Mouse (Mus musculus) heart, embryonic 11.5 days (tissue): ENCODE data around the gene Mus81. TPM values are rescaled to one million over a fixed set of nuclear protein-coding genes. Genes with fewer than 3 reads are reported as not detected.

Source experiments
- ATAC-seq: fragments of 200-750 bp; cut with Nextera tagmentation; replicated peaks from 2 replicates; pipeline ENCODE4 v1.8.0; 2017; ENCODE audit warnings: moderate library complexity; ENCODE audit not compliant: insufficient number of reproducible peaks, low FRiP score, low TSS enrichment
- H3K27ac ChIP-seq: fragments of 300-500 bp; sonication (generic); 2 replicates; pipeline ENCODE4 v1.5.1; 2014; ENCODE audit warnings: mild to moderate bottlenecking, low read depth, low read length
- H3K27me3 ChIP-seq: fragments of 300-500 bp; sonication (generic); 2 replicates; pipeline ENCODE4 v1.6.1; 2014; ENCODE audit warnings: mild to moderate bottlenecking, low read length, mixed read lengths; ENCODE audit not compliant: control insufficient read depth, insufficient read depth
- H3K36me3 ChIP-seq: fragments of 300-500 bp; sonication (generic); 2 replicates; pipeline ENCODE4 v1.6.1; 2014; ENCODE audit warnings: mild to moderate bottlenecking, low read length, moderate library complexity, mixed read lengths; ENCODE audit not compliant: control insufficient read depth, insufficient read depth
- H3K4me1 ChIP-seq: fragments of 300-500 bp; sonication (generic); 2 replicates; pipeline ENCODE4 v1.6.1; 2014; ENCODE audit warnings: low read length; ENCODE audit not compliant: control insufficient read depth, insufficient read depth
- H3K4me2 ChIP-seq: fragments of 300-500 bp; sonication (generic); 2 replicates; pipeline ENCODE4 v1.6.1; 2014; ENCODE audit warnings: mild to moderate bottlenecking, moderate library complexity
- H3K4me3 ChIP-seq: fragments of 300-500 bp; sonication (generic); 2 replicates; pipeline ENCODE4 v1.5.1; 2014; ENCODE audit warnings: low read depth, low read length
- H3K9ac ChIP-seq: fragments of 300-500 bp; sonication (generic); 2 replicates; pipeline ENCODE4 v1.6.1; 2014; ENCODE audit warnings: mild to moderate bottlenecking, low read depth, low read length, moderate library complexity
- H3K9me3 ChIP-seq: fragments of 300-500 bp; sonication (generic); replicated peaks from 2 replicates; pipeline ENCODE4 v1.6.1; 2016; ENCODE audit warnings: low read length; ENCODE audit not compliant: control insufficient read depth
- WGBS: fragments of 180-500 bp; shearing (Covaris S2); extraction: QIAGEN DNeasy Blood & Tissue Kit; methylation state at CpG from one replicate; pipeline ENCODE4 v1.1.7; 2014; ENCODE audit not compliant: insufficient replicate concordance; 5-methylcytosine and 5-hydroxymethylcytosine counted together
- polyA plus RNA-seq: library from polyadenylated mRNA; unstranded; fragments of >200 nt; fragmentation: Nextera tagmentation; extraction: Ambion mirVana; gene quantifications from 2 replicates; pipeline ENCODE4 v1.2.1, GENCODE M21; 2014

Mus81 gene
- polyA plus RNA-seq, 1 experiment from 2014 or later = 32.2 TPM

- peak within 1 kb of the TSS; percentile 100 for H3K4me2 ChIP-seq
- H3K36me3 ChIP-seq = no peaks in the 10 kb centered on the region
- H3K27ac ChIP-seq = peak within 1 kb of the TSS; percentile 94
- H3K9ac ChIP-seq = peak within 1 kb of the TSS; percentile 95
- H3K4me1 ChIP-seq = peaks cover 25% of the 10 kb centered on the region
- WGBS = 14% methylated on average over 14 of the region's 14 CpGs
- ATAC-seq = no peak
- H3K4me3 ChIP-seq = peak within 1 kb of the TSS; percentile 87
- H3K9me3 ChIP-seq = no peaks in the 10 kb centered on the region
- no peaks in the 10 kb centered on the region for H3K27me3 ChIP-seq
Measured at GRCm38 (mm10) chr19:5457746-5458442, 30.3 kb downstream of the Mus81 start, which contains the start of gene Ccdc85b. Gene Ccdc85b (minus strand): TSS chr19:5457894.

- H3K27ac ChIP-seq = peak overlapping the region; percentile 94
- no peaks in the 10 kb centered on the region for H3K36me3 ChIP-seq
- peak; percentile 87 for ATAC-seq
- peaks cover 25% of the 10 kb centered on the region for H3K4me1 ChIP-seq
- peak overlapping the region; percentile 87 for H3K4me3 ChIP-seq
- no peaks in the 10 kb centered on the region for H3K9me3 ChIP-seq
- WGBS = 1% methylated on average over 64 of the region's 70 CpGs
- H3K27me3 ChIP-seq = no peaks in the 10 kb centered on the region
- H3K4me2 ChIP-seq = peak overlapping the region; percentile 100
- peak overlapping the region; percentile 95 for H3K9ac ChIP-seq
Measured at GRCm38 (mm10) chr19:5456922-5457745, 31.1 kb downstream of the Mus81 start.

GRCm38 (mm10) chr19:5456241-5456921, 31.8 kb downstream of the Mus81 start:
- ATAC-seq = no peak
- Histone ChIP-seq H3K4me3 (peak overlapping the region; percentile 87), H3K27me3 (no peaks in the 10 kb centered on the region), H3K9me3 (no peaks in the 10 kb centered on the region), H3K4me1 (peaks cover 25% of the 10 kb centered on the region), H3K27ac (peak overlapping the region; percentile 94), H3K9ac (peak overlapping the region; percentile 95), H3K4me2 (peak overlapping the region; percentile 100), H3K36me3 (no peaks in the 10 kb centered on the region)
- WGBS = 3% methylated on average over 26 of the region's 26 CpGs

- Histone ChIP-seq H3K27me3 (peaks cover under 1% of the 10 kb centered on the region; the same call in 1 of the 2 replicates), H3K4me2 (peak overlapping the region; percentile 100), H3K4me3 (peak overlapping the region; percentile 87), H3K36me3 (no peaks in the 10 kb centered on the region), H3K9ac (peak overlapping the region; percentile 95), H3K27ac (peak overlapping the region; percentile 94; the same call in 1 of the 2 replicates), H3K9me3 (no peaks in the 10 kb centered on the region), H3K4me1 (peaks cover 19% of the 10 kb centered on the region)
- ATAC-seq = no peak
- WGBS = 52% methylated on average over 8 of the region's 8 CpGs
Measured at GRCm38 (mm10) chr19:5455568-5455967, 32.6 kb downstream of the Mus81 start.

GRCm38 (mm10) chr19:5455037-5455436, 33.2 kb downstream of the Mus81 start:
- Histone ChIP-seq H3K27ac (no peak overlapping the region), H3K27me3 (peaks cover 5% of the 10 kb centered on the region; the same call in 1 of the 2 replicates), H3K4me2 (peak overlapping the region; percentile 100), H3K36me3 (no peaks in the 10 kb centered on the region), H3K4me3 (peak overlapping the region; percentile 87), H3K9me3 (no peaks in the 10 kb centered on the region), H3K4me1 (peaks cover 21% of the 10 kb centered on the region), H3K9ac (peak overlapping the region; percentile 95; the same call in 1 of the 2 replicates)
- no peak for ATAC-seq
- 59% methylated on average over 12 of the region's 12 CpGs for WGBS

- peaks cover 36% of the 10 kb centered on the region for H3K4me1 ChIP-seq
- H3K36me3 ChIP-seq = no peaks in the 10 kb centered on the region
- 70% methylated on average over 6 of the region's 6 CpGs for WGBS
- no peak overlapping the region for H3K27ac ChIP-seq
- H3K4me3 ChIP-seq = no peak overlapping the region
- H3K9me3 ChIP-seq = no peaks in the 10 kb centered on the region
- no peak overlapping the region for H3K9ac ChIP-seq
- no peak overlapping the region for H3K4me2 ChIP-seq
- H3K27me3 ChIP-seq = peaks cover 35% of the 10 kb centered on the region
- no peak for ATAC-seq
Measured at GRCm38 (mm10) chr19:5451766-5452165, 36.4 kb downstream of the Mus81 start.

GRCm38 (mm10) chr19:5449673-5450072, 38.5 kb downstream of the Mus81 start:
- Histone ChIP-seq H3K27ac (no peak overlapping the region), H3K4me1 (peaks cover 21% of the 10 kb centered on the region), H3K4me2 (no peak overlapping the region), H3K36me3 (no peaks in the 10 kb centered on the region), H3K9ac (no peak overlapping the region), H3K27me3 (peaks cover 48% of the 10 kb centered on the region), H3K9me3 (no peaks in the 10 kb centered on the region), H3K4me3 (no peak overlapping the region)
- 77% methylated on average over 3 of the region's 3 CpGs for WGBS
- ATAC-seq = no peak
